Mouse (Mus musculus): ENCODE measurements around the gene Fkbp5. TPM values are rescaled to one million over a fixed set of nuclear protein-coding genes. Genes with fewer than 3 reads are reported as not detected.
A peak's percentile ranks its signal among the peaks of the same experiment; 100 is the strongest.

Gene Fkbp5
- total RNA-seq, 2 experiments from 2014 or later = 9.8 to 52.9 TPM

GRCm38 (mm10) chr17:28507496-28507895 lies 9.8 kb downstream of the Fkbp5 start:
- intact Hi-C loops (cut with DNase I) = no loop called here

GRCm38 (mm10) chr17:28506895-28507294 lies 10.4 kb downstream of the Fkbp5 start:
- no peak for DNase-seq
- intact Hi-C loops (cut with DNase I) = no loop called here

More at GRCm38 (mm10) chr17:28507496-28507895, 9.8 kb downstream of the Fkbp5 start:
- no peak for DNase-seq

- intact Hi-C loops (cut with DNase I) = no loop called here
- no peak for DNase-seq
Observed at GRCm38 (mm10) chr17:28505591-28505990, 11.7 kb downstream of the Fkbp5 start.

GRCm38 (mm10) chr17:28504182-28504581 lies 13.1 kb downstream of the Fkbp5 start:
- intact Hi-C loops (cut with DNase I) = no loop called here
- DNase-seq = no peak

GRCm38 (mm10) chr17:28502196-28502821 lies 15.0 kb downstream of the Fkbp5 start:
- no peak for DNase-seq
- intact Hi-C loops (cut with DNase I) = no loop called here

- DNase-seq = no peak
- intact Hi-C loops (cut with DNase I) = no loop called here
Observed at GRCm38 (mm10) chr17:28500465-28500864, 16.9 kb downstream of the Fkbp5 start.

GRCm38 (mm10) chr17:28499190-28499589 lies 18.1 kb downstream of the Fkbp5 start:
- no peak for DNase-seq
- intact Hi-C loops (cut with DNase I) = no loop called here

GRCm38 (mm10) chr17:28495832-28496231 lies 21.5 kb downstream of the Fkbp5 start:
- intact Hi-C loops (cut with DNase I) = no loop called here
- no peak for DNase-seq

GRCm38 (mm10) chr17:28491035-28491770 lies 26.1 kb downstream of the Fkbp5 start:
- intact Hi-C loops (cut with DNase I) = no loop called here
- no peak for DNase-seq

- intact Hi-C loops (cut with DNase I) = no loop called here
Observed at GRCm38 (mm10) chr17:28488258-28489013, 28.9 kb downstream of the Fkbp5 start.

GRCm38 (mm10) chr17:28487584-28488257 lies 29.6 kb downstream of the Fkbp5 start:
- intact Hi-C loops (cut with DNase I) = loop anchor here (2.0 kb wide), 1 partner anchor 25 kb away; no protein-coding TSS in a partner anchor
- no peak for DNase-seq

More at GRCm38 (mm10) chr17:28488258-28489013, 28.9 kb downstream of the Fkbp5 start:
- no peak for DNase-seq

GRCm38 (mm10) chr17:28486720-28487119 lies 30.6 kb downstream of the Fkbp5 start:
- DNase-seq = no peak
- intact Hi-C loops (cut with DNase I) = loop anchor here (2.0 kb wide), 1 partner anchor 26 kb away; no protein-coding TSS in a partner anchor

- DNase-seq = peak; percentile 98 to 99
- intact Hi-C loops (cut with DNase I) = loop anchor here (2.0 kb wide), 2 partner anchors 27 to 39 kb away; no protein-coding TSS in a partner anchor
Observed at GRCm38 (mm10) chr17:28485977-28486400, 31.3 kb downstream of the Fkbp5 start.

GRCm38 (mm10) chr17:28485446-28485948 lies 31.8 kb downstream of the Fkbp5 start:
- peak; percentile 59 to 62 for DNase-seq
- intact Hi-C loops (cut with DNase I) = loop anchor here (2.0 kb wide), 1 partner anchor 39 kb away; no protein-coding TSS in a partner anchor

GRCm38 (mm10) chr17:28484704-28485445 lies 32.5 kb downstream of the Fkbp5 start:
- DNase-seq = peak; percentile 24 to 52
- intact Hi-C loops (cut with DNase I) = loop anchor here (2.0 kb wide), 1 partner anchor 40 kb away; no protein-coding TSS in a partner anchor

- intact Hi-C loops (cut with DNase I) = no loop called here
- DNase-seq = no peak
Observed at GRCm38 (mm10) chr17:28477421-28477820, 39.9 kb downstream of the Fkbp5 start.

- DNase-seq = no peak
- intact Hi-C loops (cut with DNase I) = no loop called here
Observed at GRCm38 (mm10) chr17:28476441-28476840, 40.9 kb downstream of the Fkbp5 start.

GRCm38 (mm10) chr17:28475593-28476325 lies 41.6 kb downstream of the Fkbp5 start:
- intact Hi-C loops (cut with DNase I) = no loop called here

GRCm38 (mm10) chr17:28472696-28473095 lies 44.6 kb downstream of the Fkbp5 start:
- intact Hi-C loops (cut with DNase I) = no loop called here
- DNase-seq = no peak

More at GRCm38 (mm10) chr17:28475593-28476325, 41.6 kb downstream of the Fkbp5 start:
- no peak for DNase-seq
